Mouse (Mus musculus) urinary bladder, postnatal 10 days (tissue): ENCODE results near the gene Wnt5b.

Experiments
- DNase-seq: peaks from one replicate; pipeline ENCODE4 v3.0.0; 2022; ENCODE audit warnings: low spot score

The Wnt5b gene

GRCm38 (mm10) chr6:119543803-119544517 lies at the start of gene Wnt5b:
Gene Wnt5b, minus strand, starts transcription at chr6:119544347.
- no peak for DNase-seq

- no peak for DNase-seq
These were observed 46.7 kb upstream of the Wnt5b start for GRCm38 (mm10) chr6:119590872-119591271.

- no peak for DNase-seq
These were observed 43.8 kb upstream of the Wnt5b start for GRCm38 (mm10) chr6:119587897-119588296.

- no peak for DNase-seq
These were observed 43.3 kb upstream of the Wnt5b start for GRCm38 (mm10) chr6:119587454-119587853.

- no peak for DNase-seq
These were observed 41.7 kb upstream of the Wnt5b start for GRCm38 (mm10) chr6:119585652-119586375.

GRCm38 (mm10) chr6:119584061-119584460 lies 39.9 kb upstream of the Wnt5b start:
- no peak for DNase-seq

GRCm38 (mm10) chr6:119583165-119583564 lies 39.0 kb upstream of the Wnt5b start:
- no peak for DNase-seq

GRCm38 (mm10) chr6:119576706-119577105 lies 32.6 kb upstream of the Wnt5b start:
- no peak for DNase-seq

- no peak for DNase-seq
These were observed 31.2 kb upstream of the Wnt5b start for GRCm38 (mm10) chr6:119575331-119575730.

- DNase-seq = no peak
These were observed 28.1 kb upstream of the Wnt5b start for GRCm38 (mm10) chr6:119572296-119572695.

GRCm38 (mm10) chr6:119570797-119571196 lies 26.6 kb upstream of the Wnt5b start:
- no peak for DNase-seq

- DNase-seq = no peak
These were observed 24.2 kb upstream of the Wnt5b start for GRCm38 (mm10) chr6:119568339-119568738.

- DNase-seq = no peak
These were observed 21.6 kb upstream of the Wnt5b start for GRCm38 (mm10) chr6:119565451-119566379.

GRCm38 (mm10) chr6:119562558-119562957 lies 18.4 kb upstream of the Wnt5b start:
- DNase-seq = no peak

GRCm38 (mm10) chr6:119558855-119559254 lies 14.7 kb upstream of the Wnt5b start:
- DNase-seq = no peak

GRCm38 (mm10) chr6:119554439-119554838 lies 10.3 kb upstream of the Wnt5b start:
- no peak for DNase-seq

GRCm38 (mm10) chr6:119544518-119544864 lies 344 bp upstream of the Wnt5b start:
- DNase-seq = no peak

- no peak for DNase-seq
These were observed 718 bp downstream of the Wnt5b start for GRCm38 (mm10) chr6:119543456-119543802.

GRCm38 (mm10) chr6:119535867-119536266 lies 8.3 kb downstream of the Wnt5b start:
- no peak for DNase-seq

GRCm38 (mm10) chr6:119533170-119533709 lies 10.9 kb downstream of the Wnt5b start:
- no peak for DNase-seq

GRCm38 (mm10) chr6:119529659-119530058 lies 14.5 kb downstream of the Wnt5b start:
- DNase-seq = no peak

GRCm38 (mm10) chr6:119526498-119526897 lies 17.6 kb downstream of the Wnt5b start:
- DNase-seq = no peak
